Mouse (Mus musculus) lung, postnatal 0 days (tissue): ENCODE measurements at regions not wholly inside any gene's neighbourhood (a gene's known extent, or its start where the extent isn't known, plus 50 kb on each side); places are given as distances from the start of the nearest gene placed in this dataset.

ENCODE experiments used
- CTCF ChIP-seq: IDR thresholded peaks from 2 replicates; pipeline ENCODE4 v1.5.1; 2016; ENCODE audit warnings: antibody characterized with exemption, mild to moderate bottlenecking
- EP300 ChIP-seq: IDR thresholded peaks from 2 replicates; pipeline ENCODE4 v1.6.1; 2016; ENCODE audit warnings: antibody characterized with exemption, mild to moderate bottlenecking, control low read depth

GRCm38 (mm10) chr12:36791430-36791829 is 316.9 kb upstream of the Meox2 start:
- TF ChIP-seq CTCF (no peak), EP300 (no peak)
